ENCODE assay signal across 18 mouse cellular contexts in genomic region chr1:64649362-64650124, GRCm38 (mm10). TPM values are rescaled to one million over a fixed set of nuclear protein-coding genes. Genes with fewer than 3 reads are reported as not detected.
DNase-seq lines count a peak whose midpoint lies in the region; ATAC-seq and TF ChIP-seq lines count a peak whose summit lies in the region.
"Had no signal": no experiment of that assay in that cellular context is flagged by ENCODE, and none has a peak within 500 bp of the region (broad histone marks: within the 10 kb centered on the region; RNA-seq: fewer than 3 reads in every experiment).

No protein-coding gene starts in this region.

- no peak overlapping the region for H3K4me3 ChIP-seq in myocyte
- no peak overlapping the region for H3K4me3 ChIP-seq in hindbrain, embryonic 12.5 days
- H3K4me3 ChIP-seq: forebrain, embryonic 12.5 days; midbrain, embryonic 13.5 days had no signal

- H3K4me2 ChIP-seq in myocyte (ENCODE audit: low read depth): peak overlapping the region; percentile 9
- no peak overlapping the region for H3K4me2 ChIP-seq in hindbrain, embryonic 12.5 days (replicated peaks)
- H3K4me2 ChIP-seq: forebrain, embryonic 12.5 days; midbrain, embryonic 13.5 days had no signal

- no peak for TF ChIP-seq POLR2A in myocyte (IDR thresholded peaks at IDR 0.05; ENCODE audit: insufficient read length, low read depth)

- H3K9ac ChIP-seq in hindbrain, embryonic 12.5 days: no peak overlapping the region
- H3K9ac ChIP-seq: forebrain, embryonic 12.5 days; midbrain, embryonic 13.5 days had no signal

- intact Hi-C loops in gastrocnemius, postnatal 14 days (cut with DNase I; ENCODE audit: low total_unique reads): no loop called here

- WGBS in hindbrain, embryonic 12.5 days: 79% methylated on average over 11 of the region's 11 CpGs

- H3K9me3 ChIP-seq in hindbrain, embryonic 12.5 days (replicated peaks): no peaks in the 10 kb centered on the region
- H3K9me3 ChIP-seq: forebrain, embryonic 12.5 days; midbrain, embryonic 13.5 days had no signal

- DNase-seq in heart, adult 18-20 months: peak; percentile 8 to 24
- no peak for DNase-seq in heart, adult 11 months
- DNase-seq in adrenal gland, adult 8-10 months: peak; percentile 52
- peak; percentile 20 for DNase-seq in gastrocnemius, postnatal 14 days
- DNase-seq in T-cell, adult 2 months (ENCODE audit: low spot score): no peak
- DNase-seq: B cell, adult 2 months; cerebellum, postnatal 10 days; kidney, adult 11 months; kidney, postnatal 14 days; layer of hippocampus, adult 9-11 months; lung, adult 18-20 months; spleen, adult 18-20 months had no signal

- H3K79me2 ChIP-seq in myocyte (ENCODE audit: control insufficient read depth, insufficient read depth): no peaks in the 10 kb centered on the region

- H3K27ac ChIP-seq in hindbrain, embryonic 12.5 days: no peak overlapping the region
- H3K27ac ChIP-seq: forebrain, embryonic 12.5 days; macrophage; midbrain, embryonic 13.5 days had no signal

- H3K4me1 ChIP-seq in hindbrain, embryonic 12.5 days: no peaks in the 10 kb centered on the region
- H3K4me1 ChIP-seq: forebrain, embryonic 12.5 days; midbrain, embryonic 13.5 days had no signal

- no peak for ATAC-seq in inflammation-experienced regulatory T-cells, adult 6 months
- ATAC-seq in hindbrain, embryonic 12.5 days (ENCODE audit: low FRiP score): no peak
- ATAC-seq: midbrain, embryonic 13.5 days had no signal

- H3K36me3 ChIP-seq in myocyte (ENCODE audit: control insufficient read depth, insufficient read depth): no peaks in the 10 kb centered on the region
- H3K36me3 ChIP-seq in hindbrain, embryonic 12.5 days: no peaks in the 10 kb centered on the region
- H3K36me3 ChIP-seq: forebrain, embryonic 12.5 days; midbrain, embryonic 13.5 days had no signal

- H3ac ChIP-seq in myocyte (ENCODE audit: control insufficient read depth, insufficient read length): no peak overlapping the region

- H3K27me3 ChIP-seq in myocyte (ENCODE audit: control insufficient read depth, insufficient read depth, insufficient read length): no peaks in the 10 kb centered on the region
- H3K27me3 ChIP-seq in hindbrain, embryonic 12.5 days: no peaks in the 10 kb centered on the region
- H3K27me3 ChIP-seq: forebrain, embryonic 12.5 days; midbrain, embryonic 13.5 days had no signal

TF ChIP-seq in myocyte, 11 proteins besides CTCF, POLR2A, EP300 and RAD21:
- TF ChIP-seq SRF (IDR thresholded peaks at IDR 0.05; ENCODE audit: control insufficient read depth, insufficient read length, low read depth): no peak
- TF ChIP-seq MYOG (IDR thresholded peaks at IDR 0.05; ENCODE audit: control insufficient read depth in 1 of 3, insufficient read depth in 1 of 3, insufficient read length in 2 of 3, low read depth in 2 of 3): no peak
- TF ChIP-seq CEBPB (IDR thresholded peaks at IDR 0.05; ENCODE audit: insufficient read depth, poor library complexity, severe bottlenecking): no peak
- TF ChIP-seq TCF12 (IDR thresholded peaks at IDR 0.05; ENCODE audit: insufficient read depth, poor library complexity, severe bottlenecking): no peak
- TF ChIP-seq E2F4 (IDR thresholded peaks at IDR 0.05; ENCODE audit: insufficient read depth): no peak
- no peak for TF ChIP-seq MAX (IDR thresholded peaks at IDR 0.05; ENCODE audit: low read depth)
- TF ChIP-seq POLR2AphosphoS2 (IDR thresholded peaks at IDR 0.05; ENCODE audit: insufficient read length, low read depth): no peak
- TF ChIP-seq USF1 (IDR thresholded peaks at IDR 0.05; ENCODE audit: low read depth): no peak
- no peak for TF ChIP-seq TCF3 (IDR thresholded peaks at IDR 0.05; ENCODE audit: insufficient read length, low read depth)
- TF ChIP-seq MYOD1 (IDR thresholded peaks at IDR 0.05; ENCODE audit: control insufficient read depth in 1 of 3, insufficient read length in 2 of 3, low read depth in 2 of 3): no peak
- no peak for TF ChIP-seq REST (IDR thresholded peaks at IDR 0.05; ENCODE audit: insufficient read depth, insufficient read length)
TF ChIP-seq in myocyte: peak in this region for 0.

RNA-seq across cellular contexts. Expression of gene Mettl21a, which starts 32.5 kb away (rescaled TPM):
- total RNA-seq in heart, adult 18-20 months (2021): 10 to 100 TPM in 1 of 2 experiments, 1 to 10 TPM in 1; 7.9 to 10.3 TPM
- 10 to 100 TPM; 15.6 to 22.3 (median 18.4) TPM for total RNA-seq in adrenal gland, adult 8-10 months (2022)
- 10 to 100 TPM in 1 of 2 experiments, 1 to 10 TPM in 1; 7.1 to 12.6 TPM for total RNA-seq in gastrocnemius, postnatal 14 days (2021)
- 26.5 TPM for polyA plus RNA-seq in myocyte (2012; fragmentation: generic; extraction: Trizol)
- polyA plus RNA-seq in inflammation-experienced regulatory T-cells, adult 6 months (2017; shearing (Covaris generic)): 10 to 100 TPM; 25.7 to 33.4 (median 29.1) TPM
- 20.7 and 21.1 TPM in 2 replicates for polyA plus RNA-seq in hindbrain, embryonic 12.5 days (2016; fragmentation: Nextera tagmentation; extraction: Ambion mirVana)

RNA-seq across cellular contexts. Expression of gene Ccnyl1, which starts 40.7 kb away (rescaled TPM):
- total RNA-seq in heart, adult 18-20 months (2021): 10 to 100 TPM; 12.3 to 12.9 TPM
- 10 to 100 TPM; 12.0 to 15.6 (median 13.6) TPM for total RNA-seq in adrenal gland, adult 8-10 months (2022)
- total RNA-seq in gastrocnemius, postnatal 14 days (2021): 10 to 100 TPM; 17.6 to 22.7 TPM
- polyA plus RNA-seq in myocyte (2012; fragmentation: generic; extraction: Trizol): 16.0 TPM
- polyA plus RNA-seq in inflammation-experienced regulatory T-cells, adult 6 months (2017; shearing (Covaris generic)): 1 to 10 TPM; 1.1 to 1.6 (median 1.4) TPM
- 7.6 and 7.8 TPM in 2 replicates for polyA plus RNA-seq in hindbrain, embryonic 12.5 days (2016; fragmentation: Nextera tagmentation; extraction: Ambion mirVana)

Comparison
In these comparisons a context has a peak if more than half of its experiments do, and no peak if none do; other contexts are left out.
1. DNase-seq: peak in heart, adult 18-20 months (2 of 2), adrenal gland, adult 8-10 months (single experiment) and gastrocnemius, postnatal 14 days (single experiment); none in heart, adult 11 months (single experiment) and T-cell, adult 2 months (single experiment).